Mouse (Mus musculus): ENCODE measurements at regions not wholly inside any gene's neighbourhood (a gene's known extent, or its start where the extent isn't known, plus 50 kb on each side); places are given as distances from the start of the nearest gene placed in this dataset.

DNA sequence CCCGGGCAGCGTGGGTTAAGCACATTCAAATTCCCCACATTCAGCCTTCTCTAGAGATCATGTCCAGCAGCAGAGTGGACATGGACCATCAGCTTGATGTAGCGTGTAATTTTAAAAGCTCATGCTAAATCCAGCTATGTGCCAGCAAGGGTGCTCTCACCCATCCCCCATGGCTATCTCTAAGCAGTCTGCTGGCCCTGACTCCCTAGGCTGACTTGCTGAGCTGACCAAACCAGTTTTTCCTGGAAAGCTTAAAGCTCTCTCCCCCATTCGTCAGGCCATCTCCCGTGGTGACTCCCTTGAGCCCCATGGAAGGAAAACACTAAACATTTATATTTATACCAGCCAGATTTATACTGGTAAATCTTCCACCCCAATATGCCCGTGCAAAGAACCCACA, 625.3 kb downstream of the Dach1 start:
- TF ChIP-seq CTCF (IDR thresholded peaks at IDR 0.05; ENCODE audit: low read depth, low read length) (no peak), EP300 (IDR thresholded peaks at IDR 0.05; ENCODE audit: insufficient read depth, low read depth, low read length) (peak; percentile 33; the same call in 1 of the 2 replicates), POLR2A (IDR thresholded peaks at IDR 0.05; ENCODE audit: insufficient read depth, low read length) (no peak)
